Mouse (Mus musculus) testis, adult 2 months (tissue): ENCODE measurements around the gene Adamts15.

Experiments used
- CTCF ChIP-seq: fragments of 200-500 bp; IDR thresholded peaks from 2 replicates; pipeline ENCODE4 v1.5.1; 2012; ENCODE audit warnings: low read depth, mild to moderate bottlenecking, inconsistent platforms, low read length, moderate library complexity; ENCODE audit not compliant: control insufficient read depth, insufficient read depth, insufficient replicate concordance
- POLR2A ChIP-seq: fragments of 200-500 bp; IDR thresholded peaks from 2 replicates; pipeline ENCODE4 v1.6.1; 2012; ENCODE audit warnings: low read depth, mild to moderate bottlenecking, inconsistent platforms, low read length, moderate library complexity; ENCODE audit not compliant: control insufficient read depth

DNA sequence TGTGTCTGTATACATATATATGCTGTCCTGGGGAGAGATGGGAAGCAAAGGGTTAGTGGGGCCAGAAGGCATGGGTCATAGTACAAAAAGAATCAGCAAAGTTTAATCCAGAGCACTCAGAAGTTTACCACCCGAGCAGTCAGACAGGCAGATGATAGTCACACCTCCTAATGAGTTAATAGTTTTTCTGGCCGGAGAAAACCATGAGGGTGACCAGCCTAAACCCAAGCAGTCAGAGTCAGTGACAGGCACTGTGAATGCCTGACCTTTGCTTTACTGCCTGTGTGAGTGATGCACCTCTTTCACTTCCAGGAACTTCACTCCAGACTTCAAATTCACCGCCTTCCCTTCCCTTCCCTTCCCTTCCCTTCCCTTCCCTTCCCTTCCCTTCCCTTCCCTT, 8.8 kb downstream of the Adamts15 start:
- no peak for TF ChIP-seq POLR2A
- TF ChIP-seq CTCF: no peak
